Mouse (Mus musculus) embryonic fibroblast, embryonic 13.5 days (primary cell): Measurements from ENCODE around the gene Rbm20.

Experiments
- CTCF ChIP-seq: IDR thresholded peaks from 2 replicates; pipeline ENCODE4 v1.5.1; 2011; ENCODE audit warnings: mild to moderate bottlenecking, control low read depth, low read length, moderate library complexity, borderline replicate concordance; ENCODE audit not compliant: insufficient read depth
- POLR2A ChIP-seq: IDR thresholded peaks from 2 replicates; pipeline ENCODE4 v1.6.1; 2011; ENCODE audit warnings: low read depth, mild to moderate bottlenecking, control low read depth, low read length, moderate library complexity

- no peak for TF ChIP-seq CTCF
- no peak for TF ChIP-seq POLR2A
These were observed 185.6 kb downstream of the Rbm20 start for GRCm38 (mm10) chr19:53862573-53863246.
